Mouse (Mus musculus) MEL (cell line): ENCODE data around the gene Specc1l. TPM values are rescaled to one million over a fixed set of nuclear protein-coding genes. Genes with fewer than 3 reads are reported as not detected.
"Not testable (repeated sequence)": the region's sequence is repeated elsewhere in the genome, so short reads cannot be mapped to it uniquely, and the experiment has no call there.

Experiments used
- DNase-seq: peaks from one replicate; pipeline ENCODE4 v3.0.0; 2011; ENCODE audit warnings: low read depth, low spot score
- H3K27ac ChIP-seq: 2 replicates; pipeline ENCODE4 v1.5.1; 2012; ENCODE audit warnings: low read depth, mild to moderate bottlenecking, control low read depth, low read length, moderate library complexity; ENCODE audit not compliant: control insufficient read depth
- H3K27me3 ChIP-seq, 2 experiments: fragments of 150-350 bp in 1 of 2; sonication (generic) in 1 of 2; 2 replicates each; pipeline ENCODE4 v1.6.1; 2012; ENCODE audit warnings: low read length in 2 of 2, mild to moderate bottlenecking in 2 of 2, improper control_type of control experiment in 1 of 2, moderate library complexity in 1 of 2; ENCODE audit not compliant: insufficient read depth in 2 of 2, control insufficient read depth in 1 of 2
- H3K36me3 ChIP-seq, 2 experiments: 2 replicates each; pipeline ENCODE4 v1.6.1; 2012 to 2014; ENCODE audit warnings: low read length in 2 of 2, improper control_type of control experiment in 1 of 2, inconsistent platforms in 1 of 2, mild to moderate bottlenecking in 1 of 2; ENCODE audit not compliant: insufficient read depth in 2 of 2, control insufficient read depth in 1 of 2
- H3K4me1 ChIP-seq, 2 experiments: fragments of 150-350 bp in 1 of 2; sonication (generic) in 1 of 2; 2 replicates each; pipeline ENCODE4 v1.6.1; 2012; ENCODE audit warnings: low read length in 2 of 2, improper control_type of control experiment in 1 of 2, mild to moderate bottlenecking in 1 of 2; ENCODE audit not compliant: insufficient read depth in 2 of 2, control insufficient read depth in 1 of 2
- H3K4me3 ChIP-seq, 2 experiments: fragments of 150-350 bp in 1 of 2; sonication (generic) in 1 of 2; 2 replicates each; pipeline ENCODE4 v1.5.1; 2012; ENCODE audit warnings: low read depth in 2 of 2, low read length in 2 of 2, mild to moderate bottlenecking in 2 of 2, moderate library complexity in 2 of 2, control low read depth in 1 of 2, improper control_type of control experiment in 1 of 2; ENCODE audit not compliant: control insufficient read depth in 1 of 2, insufficient read depth in 1 of 2
- H3K79me2 ChIP-seq: 2 replicates; pipeline ENCODE4 v1.6.1; 2012; ENCODE audit warnings: mild to moderate bottlenecking, low read length, moderate library complexity; ENCODE audit not compliant: control insufficient read depth, poor library complexity, insufficient read depth
- H3K9ac ChIP-seq: 2 replicates; pipeline ENCODE4 v1.6.1; 2012; ENCODE audit warnings: low read depth, mild to moderate bottlenecking, control low read depth, low read length, moderate library complexity; ENCODE audit not compliant: control insufficient read depth, poor library complexity, severe bottlenecking
- H3K9me3 ChIP-seq: fragments of 150-350 bp; sonication (generic); replicated peaks from 2 replicates; pipeline ENCODE4 v1.6.1; 2012; ENCODE audit warnings: mild to moderate bottlenecking, low read length, improper control_type of control experiment, moderate library complexity; ENCODE audit not compliant: insufficient read depth
- BHLHE40 ChIP-seq: IDR thresholded peaks from 2 replicates; pipeline ENCODE4 v1.6.1; 2012; ENCODE audit warnings: low read depth, mild to moderate bottlenecking, inconsistent platforms, low read length, improper control_type of control experiment, borderline replicate concordance
- CHD2 ChIP-seq: IDR thresholded peaks from 2 replicates; pipeline ENCODE4 v1.6.1; 2011; ENCODE audit warnings: low read length, improper control_type of control experiment
- ELF1 ChIP-seq: IDR thresholded peaks from 2 replicates; pipeline ENCODE4 v1.6.1; 2014; ENCODE audit warnings: low read depth, mild to moderate bottlenecking, inconsistent platforms, low read length, improper control_type of control experiment, moderate library complexity
- ETS1 ChIP-seq: IDR thresholded peaks from 2 replicates; pipeline ENCODE4 v1.6.1; 2012; ENCODE audit warnings: low read depth, mild to moderate bottlenecking, inconsistent platforms, low read length, improper control_type of control experiment, moderate library complexity
- MYC ChIP-seq: IDR thresholded peaks from 2 replicates; pipeline ENCODE4 v1.6.1; 2011; ENCODE audit warnings: low read depth, mild to moderate bottlenecking, low read length, improper control_type of control experiment, moderate library complexity
- POLR2A ChIP-seq, 2 experiments: IDR thresholded peaks; 2 replicates each; pipeline ENCODE4 v1.6.1; 2011 to 2012; ENCODE audit warnings: low read length in 2 of 2, mild to moderate bottlenecking in 2 of 2, control low read depth in 1 of 2, improper control_type of control experiment in 1 of 2, low read depth in 1 of 2, moderate library complexity in 1 of 2; ENCODE audit not compliant: control insufficient read depth in 1 of 2, insufficient read depth in 1 of 2, poor library complexity in 1 of 2
- SMC3 ChIP-seq: IDR thresholded peaks from 2 replicates; pipeline ENCODE4 v1.6.1; 2011; ENCODE audit warnings: low read depth, low read length, improper control_type of control experiment
- USF2 ChIP-seq, 2 experiments: IDR thresholded peaks; 2 replicates each; pipeline ENCODE4 v1.6.1; 2011 to 2012; ENCODE audit warnings: improper control_type of control experiment in 2 of 2, low read length in 2 of 2, borderline replicate concordance in 1 of 2, inconsistent platforms in 1 of 2, low read depth in 1 of 2, mild to moderate bottlenecking in 1 of 2; ENCODE audit not compliant: insufficient read depth in 1 of 2
- polyA plus RNA-seq, 2 experiments: library from polyadenylated mRNA; stranded (reverse) in 1 of 2; unstranded in 1 of 2; fragments of >175 nt in 1 of 2; fragments of >200 nt in 1 of 2; gene quantifications; 2 replicates each; pipeline versions ENCODE4 v1.2.1 to v1.2.4; 2012; ENCODE audit warnings: low replicate concordance in 2 of 2, low read depth in 1 of 2; ENCODE audit not compliant: insufficient read length in 2 of 2, insufficient read depth in 1 of 2, missing spikeins in 1 of 2
- total RNA-seq: library from RNA; depleted of rRNA; stranded (reverse); fragments of 300-350 nt; gene quantifications from 2 replicates; pipeline ENCODE4 v1.2.3, GENCODE M21; 2012; rRNA removed

Gene Specc1l
- total and polyA plus RNA-seq, 3 experiments = 12.3 to 30.6 (median 15.1) TPM

- no peak for DNase-seq
- Histone ChIP-seq H3K79me2 (no peaks in the 10 kb centered on the region), H3K9me3 (no peaks in the 10 kb centered on the region), H3K27me3 (peaks cover 0 to 6% of the 10 kb centered on the region in 2 experiments; a peak in 3 of 4 replicates), H3K4me3 (no peak overlapping the region), H3K27ac (no peak overlapping the region), H3K9ac (no peak overlapping the region), H3K4me1 (no peaks in the 10 kb centered on the region), H3K36me3 (no peaks in the 10 kb centered on the region)
- TF ChIP-seq CHD2 = no peak
- no peak for TF ChIP-seq MYC
- no peak for TF ChIP-seq POLR2A (IDR thresholded peaks at IDR 0.05; ENCODE audit: control insufficient read depth in 1 of 2, insufficient read depth in 1 of 2, low read depth in 1 of 2, low read length in 2 of 2, poor library complexity in 1 of 2)
- TF ChIP-seq ELF1 = no peak
- no peak for TF ChIP-seq SMC3
- no peak for TF ChIP-seq USF2 (IDR thresholded peaks at IDR 0.05; ENCODE audit: borderline replicate concordance in 1 of 2, insufficient read depth in 1 of 2, low read depth in 1 of 2, low read length in 2 of 2)
- no peak for TF ChIP-seq BHLHE40
Measured at GRCm38 (mm10) chr10:75352541-75352940, 140.7 kb downstream of the Specc1l start.

- H3K9me3 ChIP-seq = not testable (repeated sequence)
Measured at GRCm38 (mm10) chr10:75353838-75354241, 142.0 kb downstream of the Specc1l start.

GRCm38 (mm10) chr10:75355341-75355740, 143.5 kb downstream of the Specc1l start:
- DNase-seq = no peak
- Histone ChIP-seq H3K9ac (no peak overlapping the region), H3K27me3 (peaks cover 0 to 6% of the 10 kb centered on the region in 2 experiments; a peak in 3 of 4 replicates), H3K79me2 (no peaks in the 10 kb centered on the region), H3K27ac (no peak overlapping the region), H3K4me3 (no peak overlapping the region), H3K9me3 (no peaks in the 10 kb centered on the region), H3K4me1 (no peaks in the 10 kb centered on the region), H3K36me3 (no peaks in the 10 kb centered on the region)
- no peak for TF ChIP-seq ETS1

More at GRCm38 (mm10) chr10:75353838-75354241, 142.0 kb downstream of the Specc1l start:
- not testable (repeated sequence) for H3K4me3 ChIP-seq, H3K36me3 ChIP-seq, H3K27ac ChIP-seq, H3K9ac ChIP-seq, DNase-seq, H3K4me1 ChIP-seq, H3K79me2 ChIP-seq, H3K27me3 ChIP-seq

Other genes starting within 250 kb of the Specc1l start
- gene Gnaz, start 244.9 kb upstream of the Specc1l start, total RNA-seq = not detected in 2 replicates
- gene Gnaz, start 244.9 kb upstream of the Specc1l start, polyA plus RNA-seq = not detected
- not detected in 2 replicates for gene Rsph14, start 179.5 kb upstream of the Specc1l start, total RNA-seq
- gene Rsph14, start 179.5 kb upstream of the Specc1l start, polyA plus RNA-seq = not detected
- not detected in 2 replicates for gene Rab36, start 175.0 kb upstream of the Specc1l start, total RNA-seq
- gene Rab36, start 175.0 kb upstream of the Specc1l start, polyA plus RNA-seq = not detected
- gene Bcr, start 151.5 kb upstream of the Specc1l start, total RNA-seq = not detected in 2 replicates
- not detected for gene Bcr, start 151.5 kb upstream of the Specc1l start, polyA plus RNA-seq
- gene Adora2a, start 104.8 kb downstream of the Specc1l start, total RNA-seq = not detected in 2 replicates
- gene Adora2a, start 104.8 kb downstream of the Specc1l start, polyA plus RNA-seq = under 1 TPM in 1 of 2 experiments, not detected in 1; 0.04 TPM
- gene Upb1, start 189.0 kb downstream of the Specc1l start, total RNA-seq = not detected in 2 replicates
- under 1 TPM in 1 of 2 experiments, not detected in 1; 0.03 TPM for gene Upb1, start 189.0 kb downstream of the Specc1l start, polyA plus RNA-seq